Mouse (Mus musculus) kidney, adult 2 months (tissue): ENCODE data around the gene Ext2.

Source experiments
- CTCF ChIP-seq: fragments of 200-500 bp; conservative IDR thresholded peaks from 2 replicates; pipeline ENCODE4 v1.5.1; 2011; ENCODE audit warnings: low read depth, mild to moderate bottlenecking, control low read depth, low read length, moderate library complexity, mixed read lengths; ENCODE audit not compliant: insufficient read depth, insufficient read length
- POLR2A ChIP-seq: fragments of 200-500 bp; IDR thresholded peaks from one replicate; pipeline ENCODE4 v1.6.1; 2011; ENCODE audit warnings: low read depth, low read length, control low read depth

DNA sequence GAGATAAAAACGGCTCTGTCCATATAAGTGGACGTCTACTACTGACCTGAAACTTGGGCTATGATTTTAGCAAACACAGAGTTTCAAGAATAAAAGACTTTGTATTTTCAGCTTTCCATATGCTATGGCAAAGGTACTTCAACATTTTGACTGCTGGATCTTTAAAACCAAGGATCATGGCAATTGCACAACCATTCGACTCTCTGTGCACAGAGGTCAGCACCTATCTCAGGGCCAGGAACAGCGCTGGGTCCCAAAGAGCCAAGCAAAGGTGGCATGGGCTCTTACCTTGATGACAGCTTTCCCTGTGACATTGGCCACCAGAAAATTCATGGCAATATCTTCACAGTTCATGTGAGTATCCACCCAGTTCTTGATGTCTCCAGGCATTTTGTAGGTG is 118.2 kb downstream of the Ext2 start:
- no peak for TF ChIP-seq CTCF
- TF ChIP-seq POLR2A = no peak
